Mouse (Mus musculus) spleen, adult 2 months (tissue): ENCODE measurements at regions not wholly inside any gene's neighbourhood (a gene's known extent, or its start where the extent isn't known, plus 50 kb on each side); places are given as distances from the start of the nearest gene placed in this dataset.

Experiments used
- CTCF ChIP-seq: fragments of 200-500 bp; IDR thresholded peaks from 2 replicates; pipeline ENCODE4 v1.5.1; 2011; ENCODE audit warnings: mild to moderate bottlenecking, inconsistent platforms; ENCODE audit not compliant: insufficient read depth, insufficient read length, insufficient replicate concordance; ENCODE audit errors: extremely low read depth
- POLR2A ChIP-seq: fragments of 200-500 bp; IDR thresholded peaks from 2 replicates; pipeline ENCODE4 v1.6.1; 2011; ENCODE audit warnings: low read depth, low read length, inconsistent platforms

DNA sequence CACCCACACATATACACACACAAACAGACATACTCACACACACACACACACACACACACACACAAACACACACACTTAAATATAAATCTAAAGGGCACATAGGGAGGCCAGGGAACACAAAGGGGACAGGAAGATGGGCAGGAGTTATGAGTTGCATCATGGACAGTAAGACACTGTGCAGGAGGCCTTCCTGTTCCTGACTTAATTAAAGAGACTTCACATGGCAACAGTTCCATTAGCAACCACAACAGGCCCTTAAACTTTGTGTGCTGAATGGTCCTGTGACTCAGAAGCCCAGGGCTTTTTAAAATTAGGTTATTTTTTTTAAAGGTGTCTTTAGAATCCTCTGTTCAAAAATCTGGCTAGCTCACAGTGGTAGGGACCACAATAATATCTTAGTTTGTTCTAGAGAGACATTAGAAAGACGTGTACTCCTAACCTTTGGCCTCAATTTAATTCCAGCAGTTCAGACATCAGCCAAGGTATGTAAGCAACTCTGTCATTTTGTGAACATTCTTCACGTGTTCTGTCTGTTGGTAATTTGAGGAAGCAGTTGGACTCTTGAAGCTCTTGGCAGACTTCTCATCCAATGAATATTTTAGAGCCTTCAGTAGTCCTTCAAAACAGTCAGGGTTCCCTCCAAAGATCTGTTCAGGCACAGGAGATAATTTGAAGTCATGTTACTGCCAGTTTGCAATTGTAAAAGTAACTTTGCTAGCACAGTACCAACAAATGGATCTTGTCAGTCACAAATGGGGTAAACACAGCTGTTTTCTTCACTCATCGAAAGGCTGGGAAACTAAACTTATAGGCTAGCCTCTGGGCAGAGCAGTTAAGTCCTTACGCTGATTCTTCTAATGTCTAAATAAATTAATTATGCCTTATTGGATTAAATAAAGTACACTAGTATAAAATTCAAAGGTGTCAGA is 69.0 kb upstream of the Myom1 start:
- TF ChIP-seq POLR2A, result no peak
- no peak for TF ChIP-seq CTCF
